Mouse (Mus musculus) naive thymus-derived CD4-positive, alpha-beta T cell, adult 2 months (primary cell): Measurements from ENCODE around the gene Dsn1.
A peak's percentile ranks its signal among the peaks of the same experiment; 100 is the strongest.

Experiments
- DNase-seq: peaks from one replicate; pipeline ENCODE4 v3.0.0-alpha.2; 2011; ENCODE audit warnings: low read depth

The Dsn1 gene

DNA sequence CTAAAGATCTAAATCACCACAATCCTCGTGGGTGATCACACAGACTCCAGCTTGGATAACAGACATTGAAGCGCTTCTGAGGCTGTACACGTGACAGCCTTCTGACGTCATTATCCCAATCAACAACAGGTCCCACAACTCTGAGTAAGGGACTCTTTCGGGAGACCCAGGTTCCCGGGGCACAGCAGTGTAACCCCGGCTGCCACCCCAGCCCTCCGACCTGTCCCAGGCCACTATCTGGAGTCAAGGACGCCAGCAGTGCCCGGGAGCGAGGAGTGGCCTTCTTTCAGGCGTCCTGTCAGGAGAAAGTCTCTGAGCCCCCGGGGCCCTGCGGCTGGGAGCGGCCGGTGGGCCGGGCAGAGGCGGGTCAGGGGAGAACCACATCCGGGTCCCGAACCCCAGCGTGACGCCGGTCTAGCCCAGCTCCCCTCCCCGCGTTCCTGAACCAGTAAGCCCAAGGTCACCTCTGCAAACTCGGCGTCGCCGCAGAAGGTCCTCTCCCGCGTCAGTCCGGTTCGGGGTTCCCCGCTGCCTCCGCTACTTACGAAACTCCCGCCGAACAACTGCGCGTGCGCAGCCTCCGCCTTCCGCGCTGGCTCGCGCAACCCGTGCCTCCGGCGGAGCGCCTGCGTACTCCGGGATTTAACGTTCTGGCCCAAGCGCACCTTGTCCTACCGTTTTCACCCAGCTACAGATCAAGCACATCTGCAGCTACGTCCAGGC, at the start of gene Dsn1:
Dsn1 (minus strand) TSS at position 644 of the 723 bp plus-strand sequence.
- DNase-seq = peak; percentile 95

DNA sequence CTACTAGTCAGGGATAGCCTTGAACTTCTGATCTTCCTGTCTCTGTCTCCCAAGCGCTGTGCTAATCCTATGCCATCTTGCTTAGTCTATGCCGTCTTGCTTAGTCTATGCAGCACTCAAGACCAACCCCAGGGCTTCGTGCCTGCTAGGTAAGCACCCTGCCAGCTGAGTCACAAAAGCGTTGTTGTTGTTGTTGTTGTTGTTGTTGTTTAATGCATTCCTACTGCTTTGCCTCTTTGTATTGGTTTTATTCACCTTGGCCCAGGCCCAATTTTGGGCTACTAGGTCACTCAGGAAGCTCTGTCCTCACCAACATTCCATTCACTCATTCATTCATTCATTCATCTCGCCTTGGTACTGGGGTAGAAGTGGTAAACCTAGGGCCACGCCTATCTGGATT, 48.8 kb upstream of the Dsn1 start:
- DNase-seq = no peak

DNA sequence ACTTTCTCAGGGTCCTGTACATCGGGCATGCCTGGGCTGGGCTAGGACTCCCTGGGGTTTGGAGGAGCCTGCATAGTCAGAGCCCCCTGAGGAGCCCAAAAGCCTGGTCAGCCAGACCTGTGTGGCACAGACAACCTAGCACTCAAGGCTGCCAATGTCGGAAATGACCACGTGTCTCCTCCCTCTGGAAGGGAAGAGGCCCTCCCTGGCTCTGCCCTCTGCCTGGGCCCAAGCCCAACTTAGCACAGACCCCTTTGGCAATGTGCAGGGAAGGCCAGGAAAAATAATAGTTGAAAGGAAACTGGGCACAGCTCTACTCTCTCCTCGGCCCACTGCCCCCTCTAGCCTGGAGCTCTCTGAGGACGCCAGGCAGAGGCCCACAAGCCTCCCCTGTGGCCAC, 47.9 kb upstream of the Dsn1 start:
- no peak for DNase-seq

DNA sequence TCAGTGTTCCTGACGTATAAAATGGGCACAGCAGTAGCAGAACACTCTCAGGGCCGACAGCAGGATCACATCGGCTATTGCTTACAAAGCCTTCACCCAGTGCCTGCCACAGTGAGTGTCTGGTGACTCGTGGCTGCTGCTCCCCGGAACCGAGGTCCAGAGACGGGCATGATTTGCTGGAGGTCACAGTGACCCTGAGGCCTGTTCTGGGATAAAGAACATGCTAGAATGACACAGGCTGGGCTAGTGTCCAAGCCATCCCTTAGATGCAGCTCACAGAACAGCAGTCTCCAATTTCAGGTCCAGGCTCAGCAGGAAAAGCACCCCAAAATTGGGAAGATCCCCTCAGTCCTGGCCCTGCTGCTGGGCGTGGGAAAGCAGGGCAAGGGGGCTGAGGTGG, 47.3 kb upstream of the Dsn1 start:
- no peak for DNase-seq

DNA sequence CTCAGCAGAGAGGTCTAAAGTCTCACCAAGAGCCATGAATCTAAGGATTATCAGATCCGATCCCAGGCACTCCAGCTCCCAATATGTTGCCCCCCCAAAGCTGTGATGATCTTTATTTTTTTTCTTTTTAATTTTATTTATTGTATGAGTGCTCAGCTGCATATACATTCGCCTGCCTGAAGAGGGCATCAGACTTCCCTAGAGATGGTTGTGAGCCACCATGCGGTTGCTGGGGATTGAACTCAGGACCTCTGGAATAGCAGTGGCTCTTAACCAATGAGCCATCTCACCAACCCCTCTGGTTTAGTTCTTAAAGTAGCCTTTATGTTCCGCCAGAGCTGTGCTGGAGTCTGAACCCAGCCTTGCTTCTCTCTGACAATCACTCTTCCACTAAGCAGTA, 46.8 kb upstream of the Dsn1 start:
- no peak for DNase-seq

DNA sequence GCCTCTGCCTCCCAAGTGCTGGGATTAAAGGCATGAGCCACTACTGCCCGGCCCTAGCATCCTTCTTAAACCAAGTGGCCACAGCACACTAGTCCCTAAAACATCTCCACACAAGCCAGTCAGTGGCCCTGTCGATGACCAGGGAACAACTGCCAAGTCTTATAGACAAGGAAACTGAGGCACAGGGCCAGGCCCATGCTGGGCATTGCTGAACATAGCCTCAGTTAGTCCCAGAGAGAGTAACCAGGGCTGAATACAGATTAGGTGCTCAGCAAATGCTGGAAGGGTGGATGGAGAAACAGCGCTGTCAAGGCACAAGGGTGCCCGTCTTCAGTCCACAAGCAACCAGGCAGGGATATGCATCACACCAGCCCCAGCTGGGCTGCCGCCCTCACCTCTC, 46.2 kb upstream of the Dsn1 start:
- no peak for DNase-seq

DNA sequence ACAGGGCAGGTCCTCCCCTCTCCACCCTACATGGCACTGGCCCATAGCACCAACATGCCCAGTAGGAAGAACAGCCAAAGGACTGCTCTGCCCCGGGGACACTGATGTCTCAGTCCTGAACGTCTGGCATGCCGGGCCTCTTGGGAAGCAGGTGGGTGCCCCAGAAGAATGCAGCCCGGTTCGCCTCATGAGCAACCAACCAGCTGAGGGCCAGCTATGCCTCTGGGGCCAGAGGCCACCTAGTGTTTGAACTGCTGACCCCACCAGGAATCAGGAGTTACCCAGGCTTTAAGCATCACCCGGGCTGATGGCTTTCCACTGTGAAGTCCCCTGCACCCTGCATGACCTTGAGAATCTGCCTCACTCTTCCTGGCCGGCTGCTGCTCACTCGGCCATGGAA, 45.5 kb upstream of the Dsn1 start:
- DNase-seq = no peak

DNA sequence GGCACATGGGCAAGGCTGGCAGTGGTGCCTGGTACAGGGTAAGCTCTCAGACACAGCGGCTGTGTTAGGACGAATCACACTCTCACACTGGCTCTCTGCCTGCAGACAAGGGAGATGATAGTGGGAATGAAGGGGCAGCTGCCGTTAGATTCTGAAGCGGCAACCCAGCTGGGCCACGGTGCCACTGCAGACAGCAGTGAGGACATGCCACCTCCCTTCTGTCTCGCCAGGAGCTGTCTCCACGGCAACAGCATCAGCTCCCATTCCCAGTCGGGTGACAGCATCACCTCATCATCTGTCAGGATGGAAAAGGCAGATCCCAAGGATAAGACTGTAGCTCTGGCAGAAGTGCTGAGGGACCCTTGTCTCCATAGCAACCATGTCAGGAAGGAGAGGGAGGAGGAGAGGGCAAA, 42.9 kb upstream of the Dsn1 start:
- no peak for DNase-seq

DNA sequence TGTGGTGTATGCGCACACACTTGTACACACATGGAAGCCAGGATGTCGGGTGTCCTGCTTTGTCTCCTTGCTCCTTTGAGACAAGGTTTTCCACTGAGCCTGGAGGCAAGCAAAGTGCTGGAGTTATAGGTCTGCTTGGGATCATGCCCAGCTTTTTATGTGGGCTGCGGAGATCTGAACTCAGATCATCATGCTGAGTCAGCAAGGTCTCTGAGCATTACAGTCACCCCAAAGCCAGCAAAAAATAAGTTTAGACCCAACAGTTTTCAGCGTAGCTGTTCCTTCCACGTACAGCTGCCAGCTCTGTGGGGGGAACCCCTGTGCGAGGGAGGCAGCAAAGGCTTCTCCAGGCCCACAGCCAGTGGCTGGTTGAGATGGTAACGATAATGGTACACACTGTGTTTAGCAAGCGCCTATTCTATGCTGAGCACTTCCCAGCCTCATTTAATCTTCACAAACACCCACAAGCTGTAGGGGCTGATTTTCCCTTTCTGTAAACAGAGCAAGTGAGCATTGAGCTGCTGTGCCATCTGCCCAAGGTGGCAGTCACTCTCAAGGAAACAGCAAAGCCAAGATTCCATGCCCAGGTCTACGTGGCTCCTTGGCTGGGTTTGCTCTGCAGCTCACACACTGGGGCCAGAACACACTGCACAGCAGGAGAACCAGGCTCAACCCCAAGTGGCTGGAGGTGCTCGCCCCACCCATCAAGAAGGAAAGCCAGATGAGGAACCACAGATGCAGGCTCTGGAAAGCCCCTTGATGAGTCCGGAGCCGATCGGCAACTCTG, 41.6 kb upstream of the Dsn1 start:
- no peak for DNase-seq

DNA sequence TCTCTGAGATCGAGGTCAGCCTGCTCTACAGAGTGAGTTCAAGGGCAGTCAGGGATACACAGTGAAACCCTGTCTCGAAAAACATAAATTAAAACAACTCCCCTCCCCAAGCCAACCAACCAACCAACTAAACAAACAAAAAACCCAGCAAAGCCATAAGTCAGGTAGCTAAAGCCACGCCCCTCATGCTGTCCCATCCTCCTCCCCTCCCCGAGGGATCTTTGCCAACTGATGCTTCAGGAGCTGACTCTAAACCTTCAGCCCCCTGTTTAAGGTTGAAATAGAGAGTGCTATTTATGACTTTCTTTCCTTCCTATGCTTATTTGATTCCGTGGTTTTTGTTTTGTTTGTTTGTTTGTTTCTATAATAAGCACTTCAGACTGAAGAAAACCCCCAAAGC, 40.0 kb upstream of the Dsn1 start:
- DNase-seq = no peak

DNA sequence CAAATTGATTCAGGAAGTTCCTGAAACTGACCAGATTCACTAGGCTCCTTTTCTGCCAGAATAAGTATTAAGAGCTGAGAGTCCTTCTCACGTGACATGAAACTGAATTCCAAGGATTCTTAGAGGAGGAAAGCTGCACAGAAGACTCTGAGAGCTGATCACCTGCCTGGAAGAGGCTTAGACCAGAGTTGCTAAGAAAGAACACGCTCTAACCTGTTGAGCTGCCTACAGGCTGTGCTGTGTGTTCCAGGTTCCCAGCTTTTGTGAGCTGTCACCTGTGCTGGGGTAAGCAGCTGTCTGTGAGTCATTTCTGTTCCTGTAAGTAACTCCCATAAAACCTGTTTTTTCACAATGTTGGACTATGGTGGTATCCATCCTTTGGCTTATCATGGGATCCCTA, 39.0 kb upstream of the Dsn1 start:
- DNase-seq = no peak

DNA sequence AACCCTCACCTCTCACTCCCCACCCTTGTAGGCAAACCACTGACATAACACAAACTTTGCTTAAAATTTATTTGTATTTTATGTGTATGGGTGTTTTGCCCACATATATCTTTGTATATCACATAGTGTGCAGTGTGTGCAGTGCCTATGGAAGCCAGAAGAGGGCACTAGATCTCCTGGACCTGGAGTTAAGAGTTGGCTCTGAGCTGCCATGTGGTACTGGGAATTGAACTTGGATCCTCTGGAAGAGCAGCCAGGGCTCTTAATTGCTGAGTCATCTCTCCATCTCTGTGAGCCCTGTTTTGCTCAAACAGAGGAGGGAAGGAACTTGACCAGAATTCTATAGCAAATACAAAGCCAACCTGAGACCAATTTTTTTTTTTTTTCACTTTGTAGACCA, 37.0 kb upstream of the Dsn1 start:
- no peak for DNase-seq

DNA sequence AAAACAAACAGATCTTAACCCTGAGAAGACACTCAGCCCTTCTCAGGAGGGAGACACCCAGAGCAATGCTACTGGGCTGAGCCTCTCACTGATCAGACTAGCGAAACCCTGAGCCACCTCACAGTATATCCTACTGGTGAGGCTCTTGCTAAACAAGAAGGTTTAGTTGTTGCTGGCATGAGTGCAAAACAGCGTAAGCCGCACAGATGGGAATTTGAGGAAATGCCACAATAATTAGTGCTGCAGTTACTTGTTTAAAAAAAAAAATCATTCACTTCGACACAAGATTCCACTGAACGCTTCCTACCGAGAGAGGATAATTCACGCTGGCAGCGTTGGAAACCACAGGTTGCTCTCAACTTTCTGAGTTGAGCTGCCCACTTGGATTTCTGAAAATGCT, 36.6 kb upstream of the Dsn1 start:
- DNase-seq = no peak

DNA sequence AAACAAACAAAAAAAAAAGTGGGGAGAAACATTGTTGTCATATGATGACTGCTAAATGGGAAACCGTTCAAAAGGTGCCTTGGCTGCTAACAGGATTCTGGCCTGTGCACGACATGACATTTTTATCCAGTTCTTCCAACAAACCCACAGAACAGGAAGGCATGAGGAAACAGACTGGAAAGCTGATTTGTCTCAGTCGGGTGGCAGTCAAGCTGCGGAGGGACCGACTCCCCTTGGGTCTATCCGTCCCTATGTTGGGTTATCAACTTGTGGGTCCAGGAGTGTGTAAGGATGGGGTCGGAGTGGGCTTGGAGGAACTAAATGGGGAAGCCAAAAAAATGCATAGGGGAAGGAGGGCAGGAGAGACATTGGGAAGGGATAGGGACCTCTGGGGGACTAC, 34.5 kb upstream of the Dsn1 start:
- DNase-seq = no peak

DNA sequence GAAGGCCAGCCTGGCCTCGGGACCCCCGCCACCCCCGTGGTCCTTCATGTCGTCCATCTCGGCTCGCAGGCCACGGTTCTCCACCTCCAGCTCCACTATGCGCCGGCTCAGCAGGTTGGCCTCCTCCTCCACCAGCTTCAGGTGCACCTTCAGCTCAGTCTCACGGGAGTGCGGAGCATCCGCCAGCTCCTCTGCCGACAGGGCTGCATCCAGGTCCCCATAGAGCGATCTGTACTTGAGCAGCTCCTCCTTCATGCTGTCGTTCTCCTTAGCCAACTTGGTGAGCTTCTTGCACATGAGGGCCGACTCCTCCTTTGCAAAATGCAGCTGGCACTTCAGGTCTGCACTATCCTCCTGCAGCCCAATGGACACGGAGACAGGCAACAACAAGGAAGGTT, 33.7 kb upstream of the Dsn1 start:
- no peak for DNase-seq

DNA sequence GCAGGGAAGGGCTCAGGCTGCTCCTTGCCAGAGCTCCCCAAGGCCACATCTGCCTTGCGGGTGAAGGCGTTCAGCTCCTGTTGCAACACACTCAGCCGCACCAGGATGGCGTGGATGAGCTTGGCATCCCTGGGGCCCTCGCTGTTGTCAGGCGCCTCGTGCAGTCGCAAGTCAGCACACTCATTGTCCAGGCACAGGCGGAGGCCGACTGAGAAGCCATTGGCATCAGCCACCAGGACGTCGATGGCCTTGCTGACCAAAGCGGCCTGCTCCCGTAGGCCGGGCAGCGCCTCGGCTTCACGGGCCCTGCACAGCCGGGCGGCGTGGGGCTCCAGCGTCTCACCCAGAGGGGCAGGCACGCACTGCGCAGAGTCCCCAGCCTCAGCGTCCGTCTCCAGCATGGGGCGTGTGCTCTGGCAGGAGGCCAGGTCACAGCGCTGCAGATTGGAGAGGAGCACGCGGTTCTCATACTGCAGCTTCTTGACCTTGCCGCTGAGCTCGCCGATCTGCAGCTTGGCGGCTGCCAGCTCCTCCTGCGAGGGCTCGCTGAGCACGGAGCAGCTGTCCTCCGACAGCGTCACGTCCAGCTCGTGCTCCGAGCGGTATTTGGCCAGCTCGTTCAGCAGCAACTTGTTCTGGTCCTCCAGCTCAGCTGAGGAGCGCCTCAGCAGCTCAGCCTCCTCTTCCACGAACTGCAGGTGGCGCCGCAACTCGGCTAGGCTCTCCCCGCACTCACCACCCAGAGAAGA, 33.1 kb upstream of the Dsn1 start:
- DNase-seq = no peak

DNA sequence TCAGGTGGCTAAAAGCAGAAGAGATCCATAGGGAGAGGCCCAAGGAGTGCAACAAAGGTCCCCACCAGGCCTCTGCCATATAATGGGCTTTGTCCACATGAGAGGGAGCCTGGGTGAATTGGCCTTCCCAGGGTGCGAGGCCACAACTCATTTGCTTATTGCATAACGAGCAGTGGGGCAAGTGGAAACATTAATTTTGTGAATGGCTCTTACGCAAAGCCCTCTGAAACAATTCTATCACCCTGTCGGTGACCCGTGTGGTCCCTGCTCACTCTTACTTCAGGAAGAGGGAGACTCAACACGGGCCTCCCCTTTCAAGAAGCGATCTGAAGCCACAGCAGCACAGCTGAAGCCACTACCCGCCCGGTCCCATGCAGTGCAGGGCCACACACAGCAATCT, 30.3 kb upstream of the Dsn1 start:
- DNase-seq = no peak

DNA sequence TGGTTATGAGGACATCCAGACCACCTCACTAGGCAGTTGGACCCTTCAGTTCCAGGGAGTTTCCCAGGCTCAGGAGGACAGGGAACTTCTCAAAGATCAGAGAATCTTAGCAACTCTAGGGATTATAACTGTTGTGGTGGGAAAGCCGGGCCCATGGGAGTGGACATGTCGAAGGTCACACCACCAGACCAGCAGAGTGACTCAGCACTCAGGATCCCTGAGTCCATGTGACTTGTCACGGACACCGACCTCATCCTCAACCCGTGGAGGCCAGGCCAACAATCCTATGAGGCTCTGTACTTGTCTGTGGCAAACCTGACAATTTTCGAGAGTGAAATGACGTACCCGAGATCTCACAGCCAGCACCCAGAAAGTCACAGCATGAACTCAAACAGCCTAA, 29.4 kb upstream of the Dsn1 start:
- DNase-seq = no peak

DNA sequence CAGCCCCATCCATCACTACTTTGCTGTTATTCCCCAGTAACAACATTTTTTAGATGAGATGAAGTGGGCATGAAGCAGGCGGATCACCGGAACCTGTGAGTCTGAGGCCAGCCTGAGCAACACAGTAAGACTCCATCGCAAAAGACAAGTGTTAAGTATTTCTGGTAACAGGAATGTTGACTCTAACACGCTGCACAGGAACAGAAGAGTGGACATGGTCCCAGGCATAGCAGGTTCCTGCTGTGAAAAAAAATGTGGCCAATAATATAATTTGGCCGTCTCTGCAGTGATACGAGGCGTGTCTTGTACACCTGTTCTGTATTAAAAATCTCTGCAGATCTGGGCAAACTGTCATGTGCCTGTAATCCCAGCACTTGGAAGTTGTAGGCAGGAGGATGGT, 28.4 kb upstream of the Dsn1 start:
- no peak for DNase-seq

DNA sequence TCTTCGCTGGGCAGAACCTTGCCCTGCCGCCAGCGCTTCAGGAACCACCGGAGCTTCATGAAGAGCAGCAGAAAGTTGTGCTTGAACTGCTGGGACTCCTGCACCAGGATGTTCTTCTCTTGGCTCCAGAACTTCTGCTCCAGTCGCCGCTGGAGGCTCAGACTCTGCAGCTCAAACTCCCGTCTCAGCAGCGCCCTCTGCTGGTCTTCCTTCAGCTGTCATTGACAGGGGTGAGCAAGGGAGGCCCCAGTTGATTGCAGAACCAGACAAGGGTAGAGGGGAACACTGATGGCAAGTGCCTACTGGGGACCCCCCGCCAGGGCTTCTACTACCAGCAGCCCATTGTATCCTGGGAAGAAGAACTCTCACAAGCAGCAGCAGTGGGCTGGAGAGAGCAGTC, 23.9 kb upstream of the Dsn1 start:
- DNase-seq = peak; percentile 86

DNA sequence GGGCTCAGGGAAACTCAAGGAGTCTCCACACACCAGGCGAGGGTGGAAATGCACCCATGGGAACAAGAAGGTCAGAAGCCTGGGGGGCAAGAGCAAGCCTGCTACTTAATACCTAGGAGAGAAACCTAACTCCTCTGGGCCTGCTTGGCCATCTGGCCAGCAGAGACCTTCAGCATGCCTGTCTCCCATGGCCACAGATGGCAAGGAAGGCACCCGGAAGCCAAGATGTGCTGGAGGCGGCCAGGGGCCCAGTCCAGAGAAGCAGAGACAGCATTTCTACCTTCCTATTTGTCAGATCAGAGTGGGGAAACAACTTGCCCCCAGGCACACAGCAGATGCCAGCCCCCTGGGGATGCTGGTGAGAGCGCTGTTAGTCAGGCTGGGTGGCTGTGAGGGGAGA, 21.3 kb upstream of the Dsn1 start:
- no peak for DNase-seq

DNA sequence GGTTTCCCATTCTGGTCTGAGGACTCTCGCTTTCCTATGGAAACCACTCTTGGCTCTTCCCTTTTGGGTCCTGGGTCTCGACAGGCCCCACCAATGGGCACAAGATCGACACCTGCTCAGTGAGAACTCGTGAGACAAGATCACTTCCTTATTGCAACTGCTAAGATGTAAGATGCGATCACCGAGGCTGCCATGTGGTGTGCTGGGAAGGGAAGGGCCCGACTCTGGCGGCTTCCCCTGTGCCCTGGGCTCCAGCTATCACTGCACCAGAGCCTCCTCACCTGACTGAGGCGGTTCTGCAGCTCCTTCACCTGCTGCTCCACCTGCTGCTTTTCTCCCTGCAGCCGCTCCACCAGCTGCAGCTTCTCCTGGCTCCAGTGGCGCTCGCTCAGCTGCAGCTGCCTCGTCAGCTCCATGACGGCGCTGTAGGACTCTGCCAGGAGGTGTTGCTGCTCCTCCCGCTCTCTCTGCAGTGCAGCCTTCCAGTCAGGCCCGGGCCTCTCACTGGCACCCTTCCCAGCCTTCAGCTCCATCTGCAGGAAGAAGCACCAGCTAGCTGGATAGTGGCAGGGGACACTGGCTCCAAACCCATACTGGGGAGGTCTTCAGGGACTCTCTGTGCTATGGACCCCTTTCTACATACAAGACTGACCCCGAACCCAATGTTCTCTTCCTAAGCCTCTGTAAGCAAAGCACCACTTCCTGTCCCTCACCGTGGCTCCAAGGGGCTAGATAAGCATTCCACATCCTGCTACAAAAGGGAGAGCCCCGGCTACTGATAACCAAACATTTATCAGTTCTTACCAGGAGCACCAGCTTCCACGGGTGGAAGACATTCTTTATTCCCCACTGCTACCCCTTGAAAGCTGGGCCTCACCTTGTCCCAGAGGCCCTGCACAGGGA, 20.4 kb upstream of the Dsn1 start:
- no peak for DNase-seq
